Mouse (Mus musculus) heart, postnatal 0 days (tissue): ENCODE results near the gene Gm42906. TPM values are rescaled to one million over a fixed set of nuclear protein-coding genes. Genes with fewer than 3 reads are reported as not detected.

Experiments used
- ATAC-seq: fragments of 200-750 bp; cut with Nextera tagmentation; 2 replicates; pipeline ENCODE4 v1.8.0; 2017; ENCODE audit warnings: low read depth, moderate number of reproducible peaks, moderate library complexity; ENCODE audit not compliant: insufficient read depth
- DNase-seq: peaks from one replicate; pipeline ENCODE4 v3.0.0-alpha.2; 2016; ENCODE audit warnings: low spot score
- H3K27ac ChIP-seq: fragments of 300-500 bp; sonication (generic); 2 replicates; pipeline ENCODE4 v1.5.1; 2014; ENCODE audit warnings: low read depth, mild to moderate bottlenecking
- H3K27me3 ChIP-seq: fragments of 300-500 bp; sonication (generic); 2 replicates; pipeline ENCODE4 v1.6.1; 2014; ENCODE audit warnings: low read length, mixed read lengths; ENCODE audit not compliant: control insufficient read depth, insufficient read depth
- H3K36me3 ChIP-seq: fragments of 300-500 bp; sonication (generic); replicated peaks from 2 replicates; pipeline ENCODE4 v1.6.1; 2014; ENCODE audit warnings: low read length, mixed read lengths; ENCODE audit not compliant: control insufficient read depth, insufficient read depth
- H3K4me1 ChIP-seq: fragments of 300-500 bp; sonication (generic); 2 replicates; pipeline ENCODE4 v1.6.1; 2014; ENCODE audit warnings: antibody characterized with exemption; ENCODE audit not compliant: control insufficient read depth, insufficient read depth
- H3K4me2 ChIP-seq: fragments of 300-500 bp; sonication (generic); 2 replicates; pipeline ENCODE4 v1.6.1; 2014; ENCODE audit warnings: low read depth, mild to moderate bottlenecking, low read length, moderate library complexity
- H3K4me3 ChIP-seq: fragments of 300-500 bp; sonication (generic); 2 replicates; pipeline ENCODE4 v1.5.1; 2014; ENCODE audit warnings: low read depth, low read length
- H3K9ac ChIP-seq: fragments of 300-500 bp; sonication (generic); replicated peaks from 2 replicates; pipeline ENCODE4 v1.6.1; 2014; ENCODE audit warnings: low read depth, low read length, mixed read lengths
- H3K9me3 ChIP-seq: fragments of 300-500 bp; sonication (generic); replicated peaks from 2 replicates; pipeline ENCODE4 v1.6.1; 2016; ENCODE audit warnings: low read length; ENCODE audit not compliant: control insufficient read depth
- CTCF ChIP-seq: IDR thresholded peaks from 2 replicates; pipeline ENCODE4 v1.5.1; 2016; ENCODE audit warnings: antibody characterized with exemption, control low read depth, low read depth
- EP300 ChIP-seq: IDR thresholded peaks from 2 replicates; pipeline ENCODE4 v1.6.1; 2016; ENCODE audit warnings: antibody characterized with exemption, low read depth
- WGBS: fragments of 180-500 bp; shearing (Covaris S2); extraction: QIAGEN DNeasy Blood & Tissue Kit; methylation state at CpG from one replicate; pipeline ENCODE4 v1.1.7; 2014; 5-methylcytosine and 5-hydroxymethylcytosine counted together
- polyA plus RNA-seq: library from polyadenylated mRNA; unstranded; fragments of >200 nt; fragmentation: Nextera tagmentation; extraction: Ambion mirVana; gene quantifications from 2 replicates; pipeline ENCODE4 v1.2.1, GENCODE M21; 2015
- total RNA-seq: library from RNA; depleted of rRNA; stranded (reverse); fragments of >200 nt; gene quantifications from 2 replicates; pipeline ENCODE4 v1.2.3, GENCODE M21; 2014; ENCODE audit warnings: low replicate concordance

The Gm42906 gene
- total and polyA plus RNA-seq, 2 experiments from 2014 or later = not detected

GRCm38 (mm10) chr5:151202925-151203324 lies 225.0 kb downstream of the Gm42906 start:
- H3K27ac ChIP-seq = no peak overlapping the region
- ATAC-seq = peak; percentile 76
- H3K4me2 ChIP-seq = no peak overlapping the region
- H3K9ac ChIP-seq = no peak overlapping the region
- no peaks in the 10 kb centered on the region for H3K27me3 ChIP-seq
- no peaks in the 10 kb centered on the region for H3K36me3 ChIP-seq
- H3K9me3 ChIP-seq = no peaks in the 10 kb centered on the region
- DNase-seq = peak; percentile 77
- WGBS = 13% methylated on average over 5 of the region's 5 CpGs
- peaks cover 10% of the 10 kb centered on the region; the same call in 1 of the 2 replicates for H3K4me1 ChIP-seq
- TF ChIP-seq EP300 (no peak), CTCF (no peak)
- no peak overlapping the region for H3K4me3 ChIP-seq

- no peak overlapping the region for H3K4me3 ChIP-seq
- no peak for DNase-seq
- H3K4me1 ChIP-seq = peaks cover 10% of the 10 kb centered on the region; the same call in 1 of the 2 replicates
- H3K9me3 ChIP-seq = no peaks in the 10 kb centered on the region
- no peaks in the 10 kb centered on the region for H3K27me3 ChIP-seq
- TF ChIP-seq CTCF = no peak
- no peak for TF ChIP-seq EP300
- no peaks in the 10 kb centered on the region for H3K36me3 ChIP-seq
- H3K4me2 ChIP-seq = no peak overlapping the region
- H3K9ac ChIP-seq = no peak overlapping the region
- ATAC-seq = no peak
- H3K27ac ChIP-seq = no peak overlapping the region
- 95% methylated on average over 3 of the region's 3 CpGs for WGBS
Measured at GRCm38 (mm10) chr5:151201220-151201619, 226.7 kb downstream of the Gm42906 start.

GRCm38 (mm10) chr5:151199235-151199634 lies 228.7 kb downstream of the Gm42906 start:
- 58% methylated on average over 3 of the region's 3 CpGs for WGBS
- Histone ChIP-seq H3K27ac (no peak overlapping the region), H3K27me3 (no peaks in the 10 kb centered on the region), H3K9me3 (no peaks in the 10 kb centered on the region), H3K4me2 (no peak overlapping the region; the same call in 1 of the 2 replicates), H3K36me3 (no peaks in the 10 kb centered on the region), H3K4me1 (peaks cover 14% of the 10 kb centered on the region; the same call in 1 of the 2 replicates), H3K9ac (no peak overlapping the region), H3K4me3 (no peak overlapping the region)
- ATAC-seq = no peak
- no peak for DNase-seq
- no peak for TF ChIP-seq EP300
- no peak for TF ChIP-seq CTCF

- DNase-seq (no peak), ATAC-seq (no peak)
- TF ChIP-seq EP300 (no peak), CTCF (no peak)
- Histone ChIP-seq H3K4me1 (peaks cover 18% of the 10 kb centered on the region), H3K9ac (no peak overlapping the region), H3K27ac (no peak overlapping the region), H3K36me3 (no peaks in the 10 kb centered on the region), H3K4me2 (no peak overlapping the region), H3K9me3 (no peaks in the 10 kb centered on the region), H3K27me3 (no peaks in the 10 kb centered on the region), H3K4me3 (no peak overlapping the region)
- WGBS = 68% methylated on average over 13 of the region's 13 CpGs
Measured at GRCm38 (mm10) chr5:151196603-151197272, 231.2 kb downstream of the Gm42906 start.

- Histone ChIP-seq H3K9ac (no peak overlapping the region), H3K4me3 (no peak overlapping the region), H3K27ac (no peak overlapping the region), H3K36me3 (no peaks in the 10 kb centered on the region), H3K4me1 (peaks cover 8% of the 10 kb centered on the region; the same call in 1 of the 2 replicates), H3K4me2 (no peak overlapping the region), H3K27me3 (no peaks in the 10 kb centered on the region), H3K9me3 (no peaks in the 10 kb centered on the region)
- TF ChIP-seq CTCF = no peak
- no peak for TF ChIP-seq EP300
- WGBS = 24% methylated on average over 3 of the region's 3 CpGs
- DNase-seq (no peak), ATAC-seq (no peak)
Measured at GRCm38 (mm10) chr5:151193885-151194520, 234.0 kb downstream of the Gm42906 start.

GRCm38 (mm10) chr5:151192266-151192665 lies 235.7 kb downstream of the Gm42906 start:
- Histone ChIP-seq H3K4me2 (no peak overlapping the region), H3K27me3 (no peaks in the 10 kb centered on the region), H3K36me3 (no peaks in the 10 kb centered on the region), H3K4me1 (peaks cover 15% of the 10 kb centered on the region; the same call in 1 of the 2 replicates), H3K9me3 (no peaks in the 10 kb centered on the region), H3K4me3 (no peak overlapping the region), H3K9ac (no peak overlapping the region), H3K27ac (no peak overlapping the region)
- WGBS = 59% methylated on average over 2 of the region's 2 CpGs
- ATAC-seq (no peak), DNase-seq (no peak)
- TF ChIP-seq EP300 (no peak), CTCF (no peak)
